Mouse (Mus musculus) induced T-regulatory cell, adult 2 months (primary cell): ENCODE data around the gene Sdk1.

ENCODE experiments used
- DNase-seq: peaks from one replicate; pipeline ENCODE4 v3.0.0-alpha.2; 2012; ENCODE audit warnings: low read depth

The Sdk1 gene

GRCm38 (mm10) chr5:142127779-142128178 is 886.5 kb downstream of the Sdk1 start:
- DNase-seq: no peak

GRCm38 (mm10) chr5:142128181-142128611 is 886.9 kb downstream of the Sdk1 start:
- DNase-seq: no peak

- DNase-seq: no peak
These were observed 888.7 kb downstream of the Sdk1 start for GRCm38 (mm10) chr5:142130004-142130403.

- DNase-seq: no peak
These were observed 898.7 kb downstream of the Sdk1 start for GRCm38 (mm10) chr5:142139978-142140377.

GRCm38 (mm10) chr5:142149594-142149993 is 908.3 kb downstream of the Sdk1 start:
- DNase-seq: no peak

GRCm38 (mm10) chr5:142150756-142151155 is 909.5 kb downstream of the Sdk1 start:
- peak; percentile 6 for DNase-seq

GRCm38 (mm10) chr5:142156868-142157852 is 915.9 kb downstream of the Sdk1 start:
- DNase-seq: no peak

GRCm38 (mm10) chr5:142163483-142163882 is 922.2 kb downstream of the Sdk1 start:
- no peak for DNase-seq

- DNase-seq: no peak
These were observed 932.3 kb downstream of the Sdk1 start for GRCm38 (mm10) chr5:142173636-142174035.

- DNase-seq: no peak
These were observed 936.9 kb downstream of the Sdk1 start for GRCm38 (mm10) chr5:142178164-142178563.

GRCm38 (mm10) chr5:142179304-142179703 is 938.0 kb downstream of the Sdk1 start:
- no peak for DNase-seq

- DNase-seq: no peak
These were observed 940.6 kb downstream of the Sdk1 start for GRCm38 (mm10) chr5:142181862-142182261.

GRCm38 (mm10) chr5:142188765-142189164 is 947.5 kb downstream of the Sdk1 start:
- no peak for DNase-seq

- DNase-seq: no peak
These were observed 968.6 kb downstream of the Sdk1 start for GRCm38 (mm10) chr5:142209911-142210310.

- DNase-seq: no peak
These were observed 971.0 kb downstream of the Sdk1 start for GRCm38 (mm10) chr5:142212252-142212651.

GRCm38 (mm10) chr5:142215981-142216380 is 974.7 kb downstream of the Sdk1 start:
- DNase-seq: no peak

GRCm38 (mm10) chr5:142220851-142221503 is 979.7 kb downstream of the Sdk1 start:
- peak; percentile 31 for DNase-seq

- no peak for DNase-seq
These were observed 987.9 kb downstream of the Sdk1 start for GRCm38 (mm10) chr5:142228957-142229810.

GRCm38 (mm10) chr5:142229811-142230205 is 988.5 kb downstream of the Sdk1 start:
- no peak for DNase-seq

- DNase-seq: peak; percentile 5
These were observed 999.0 kb downstream of the Sdk1 start for GRCm38 (mm10) chr5:142240288-142240687.

GRCm38 (mm10) chr5:142242597-142242996 is 1001.3 kb downstream of the Sdk1 start:
- no peak for DNase-seq

- DNase-seq: no peak
These were observed 1001.8 kb downstream of the Sdk1 start for GRCm38 (mm10) chr5:142243069-142243468.
